Comparison of ENCODE assay signal across 12 mouse cellular contexts in the genomic region with DNA sequence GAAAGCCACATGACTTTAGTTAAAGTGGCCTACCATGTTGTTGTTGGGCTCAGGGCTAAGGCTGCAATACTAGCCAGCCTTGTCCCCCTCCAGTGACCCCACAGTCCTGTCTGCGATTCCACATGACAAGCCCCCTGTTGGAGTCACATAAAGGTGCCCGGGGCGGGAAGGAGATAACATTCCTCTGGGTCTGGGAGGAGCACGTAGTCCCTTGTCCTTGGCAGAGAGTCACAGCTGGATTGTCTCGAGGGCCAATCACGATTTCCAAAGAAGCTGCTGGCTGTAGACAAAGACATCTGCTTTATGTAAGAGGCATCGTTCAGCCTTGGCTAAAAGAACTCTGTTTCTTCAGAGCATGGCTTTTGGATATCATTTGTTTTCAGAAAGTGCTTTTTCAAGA. TPM values are rescaled to one million over a fixed set of nuclear protein-coding genes. Genes with fewer than 3 reads are reported as not detected.
DNase-seq lines count a peak whose midpoint lies in the region; ATAC-seq and TF ChIP-seq lines count a peak whose summit lies in the region.
"Had no signal": no experiment of that assay in that cellular context is flagged by ENCODE, and none has a peak within 500 bp of the region (broad histone marks: within the 10 kb centered on the region; RNA-seq: fewer than 3 reads in every experiment).

No protein-coding gene starts in this region.

- H3K4me3 ChIP-seq in liver, adult 2 months (ENCODE audit: insufficient read depth, low read depth, low read length): no peak overlapping the region
- no peak overlapping the region for H3K4me3 ChIP-seq in heart, embryonic 13.5 days
- H3K4me3 ChIP-seq in intestine, embryonic 16.5 days (ENCODE audit: low read length): no peak overlapping the region
- no peak overlapping the region for H3K4me3 ChIP-seq in hindbrain, embryonic 12.5 days
- H3K4me3 ChIP-seq: erythroblast, embryonic 14.5 days; hindbrain, embryonic 13.5 days had no signal

- H3K36me3 ChIP-seq in liver, adult 2 months (ENCODE audit: control insufficient read depth, insufficient read depth, low read length): no peaks in the 10 kb centered on the region
- no peaks in the 10 kb centered on the region for H3K36me3 ChIP-seq in heart, embryonic 13.5 days
- no peaks in the 10 kb centered on the region for H3K36me3 ChIP-seq in intestine, embryonic 16.5 days (ENCODE audit: control insufficient read depth, insufficient read depth, low read length)
- H3K36me3 ChIP-seq in hindbrain, embryonic 12.5 days: no peaks in the 10 kb centered on the region
- H3K36me3 ChIP-seq: hindbrain, embryonic 13.5 days had no signal

- 0 out of 2 replicates have a peak overlapping the region, but pooled peaks have one; percentile 12 for H3K27ac ChIP-seq in liver, adult 2 months (replicated peaks; ENCODE audit: insufficient read depth, low read depth, low read length)
- peak overlapping the region; percentile 81 for H3K27ac ChIP-seq in heart, embryonic 13.5 days (replicated peaks)
- H3K27ac ChIP-seq in intestine, embryonic 16.5 days (ENCODE audit: low read length): peak overlapping the region; percentile 79
- H3K27ac ChIP-seq in hindbrain, embryonic 12.5 days: no peak overlapping the region
- H3K27ac ChIP-seq: hindbrain, embryonic 13.5 days had no signal

- no peak for ATAC-seq in heart, embryonic 13.5 days (ENCODE audit: extremely low read depth, insufficient number of reproducible peaks, low FRiP score, low TSS enrichment)
- ATAC-seq in intestine, embryonic 16.5 days: peak; percentile 40; the same call in 1 of the 2 replicates
- ATAC-seq in hindbrain, embryonic 12.5 days (ENCODE audit: low FRiP score): no peak

- peak; percentile 3 for DNase-seq in liver, adult 2 months (ENCODE audit: extremely low read depth, low read depth, low spot score)
- DNase-seq in liver: no peak
- peak; percentile 25 to 66 for DNase-seq in lung, postnatal 4 days
- DNase-seq in cerebellum, adult 9-10 months: no peak
- DNase-seq in spleen, postnatal 14 days (ENCODE audit: low spot score in 2 of 2): no peak
- DNase-seq: adrenal gland, postnatal 36 days; cerebellum, adult 9-11 months had no signal

- no peaks in the 10 kb centered on the region for H3K79me2 ChIP-seq in liver, adult 2 months (ENCODE audit: control insufficient read depth, insufficient read depth, low read length)

- no peak for TF ChIP-seq POLR2A in liver, adult 2 months (IDR thresholded peaks at IDR 0.05; ENCODE audit: extremely low read depth, insufficient read depth, low read length)

- 52% methylated on average over 7 of the region's 7 CpGs for WGBS in liver, adult 2 months
- 4% methylated on average over 7 of the region's 7 CpGs for WGBS in heart, embryonic 13.5 days
- 29% methylated on average over 7 of the region's 7 CpGs for WGBS in intestine, embryonic 16.5 days
- 39% methylated on average over 7 of the region's 7 CpGs for WGBS in hindbrain, embryonic 12.5 days

- H3K27me3 ChIP-seq in liver, adult 2 months (ENCODE audit: control insufficient read depth, insufficient read depth, low read length): no peaks in the 10 kb centered on the region
- no peaks in the 10 kb centered on the region for H3K27me3 ChIP-seq in heart, embryonic 13.5 days (replicated peaks)
- no peaks in the 10 kb centered on the region for H3K27me3 ChIP-seq in intestine, embryonic 16.5 days (replicated peaks; ENCODE audit: control insufficient read depth, insufficient read depth, low read length)
- no peaks in the 10 kb centered on the region for H3K27me3 ChIP-seq in hindbrain, embryonic 12.5 days
- H3K27me3 ChIP-seq: hindbrain, embryonic 13.5 days had no signal

- no peak overlapping the region for H3K9ac ChIP-seq in liver, adult 2 months (ENCODE audit: low read depth, low read length)
- H3K9ac ChIP-seq in heart, embryonic 13.5 days: no peak overlapping the region
- no peak overlapping the region for H3K9ac ChIP-seq in intestine, embryonic 16.5 days (ENCODE audit: low read depth, low read length)
- H3K9ac ChIP-seq in hindbrain, embryonic 12.5 days: no peak overlapping the region
- H3K9ac ChIP-seq: hindbrain, embryonic 13.5 days had no signal

- no peak for TF ChIP-seq CTCF in liver, adult 2 months (IDR thresholded peaks at IDR 0.05; ENCODE audit: low read depth, low read length)

- H3K4me2 ChIP-seq in heart, embryonic 13.5 days: peak overlapping the region; percentile 22; the same call in 1 of the 2 replicates
- no peak overlapping the region for H3K4me2 ChIP-seq in intestine, embryonic 16.5 days (ENCODE audit: low read depth, low read length)
- no peak overlapping the region for H3K4me2 ChIP-seq in hindbrain, embryonic 12.5 days (replicated peaks)
- H3K4me2 ChIP-seq: hindbrain, embryonic 13.5 days had no signal

- no peaks in the 10 kb centered on the region for H3K9me3 ChIP-seq in heart, embryonic 13.5 days
- H3K9me3 ChIP-seq in intestine, embryonic 16.5 days (ENCODE audit: control insufficient read depth, low read length): no peaks in the 10 kb centered on the region
- H3K9me3 ChIP-seq in hindbrain, embryonic 12.5 days (replicated peaks): 0 out of 2 replicates have a peak, but pooled peaks cover 3% of the 10 kb centered on the region
- H3K9me3 ChIP-seq: hindbrain, embryonic 13.5 days had no signal

- no peaks in the 10 kb centered on the region for H3K4me1 ChIP-seq in liver, adult 2 months (ENCODE audit: control insufficient read depth, insufficient read depth, low read length)
- peaks cover 20% of the 10 kb centered on the region for H3K4me1 ChIP-seq in heart, embryonic 13.5 days
- H3K4me1 ChIP-seq in intestine, embryonic 16.5 days (ENCODE audit: control insufficient read depth, insufficient read depth, low read length): 0 out of 2 replicates have a peak, but pooled peaks cover 3% of the 10 kb centered on the region
- no peaks in the 10 kb centered on the region for H3K4me1 ChIP-seq in hindbrain, embryonic 12.5 days
- H3K4me1 ChIP-seq: hindbrain, embryonic 13.5 days had no signal

RNA-seq across cellular contexts. Expression of a gene that starts 31.2 kb away (rescaled TPM):
- total RNA-seq in liver, adult 2 months (2014; rRNA removed): 4.2 and 6.2 TPM in 2 replicates
- 4.6 and 6.2 TPM in 2 replicates for polyA plus RNA-seq in liver, adult 2 months (2012; rRNA removed)
- polyA plus RNA-seq in heart, embryonic 13.5 days (2015; fragmentation: Nextera tagmentation; extraction: Ambion mirVana): 49.6 and 55.5 TPM in 2 replicates
- 327 and 341 TPM in 2 replicates for polyA plus RNA-seq in intestine, embryonic 16.5 days (2015; fragmentation: Nextera tagmentation; extraction: Ambion mirVana)
- polyA plus RNA-seq in hindbrain, embryonic 12.5 days (2016; fragmentation: Nextera tagmentation; extraction: Ambion mirVana): 43.6 and 62.6 TPM in 2 replicates
- polyA plus RNA-seq: erythroblast, embryonic 14.5 days had no signal

Comparison
In these comparisons a context has a peak if more than half of its experiments do, and no peak if none do; other contexts are left out.
1. DNase-seq: peak in liver, adult 2 months (single experiment) and lung, postnatal 4 days (2 of 2); none in liver (single experiment), cerebellum, adult 9-10 months (single experiment) and spleen, postnatal 14 days (0 of 2).